Mouse (Mus musculus) midbrain, embryonic 10.5 days (tissue): Measurements from ENCODE around the gene Cdh4. TPM values are rescaled to one million over a fixed set of nuclear protein-coding genes. Genes with fewer than 3 reads are reported as not detected.
A peak's percentile ranks its signal among the peaks of the same experiment; 100 is the strongest.

ENCODE experiments used
- DNase-seq: peaks from one replicate; pipeline ENCODE4 v3.0.0-alpha.2; 2017; ENCODE audit warnings: low spot score
- H3K27ac ChIP-seq: fragments of 300-500 bp; sonication (generic); replicated peaks from 2 replicates; pipeline ENCODE4 v1.5.1; 2016; ENCODE audit warnings: mild to moderate bottlenecking
- H3K27me3 ChIP-seq: fragments of 300-500 bp; sonication (generic); 2 replicates; pipeline ENCODE4 v1.6.1; 2016; ENCODE audit warnings: low read depth, mild to moderate bottlenecking; ENCODE audit not compliant: poor library complexity, severe bottlenecking
- H3K36me3 ChIP-seq: fragments of 300-500 bp; sonication (generic); 2 replicates; pipeline ENCODE4 v1.6.1; 2016; ENCODE audit warnings: mild to moderate bottlenecking, moderate library complexity
- H3K4me1 ChIP-seq: fragments of 300-500 bp; sonication (generic); 2 replicates; pipeline ENCODE4 v1.6.1; 2016
- H3K4me3 ChIP-seq: fragments of 300-500 bp; sonication (generic); 2 replicates; pipeline ENCODE4 v1.5.1; 2016; ENCODE audit warnings: mild to moderate bottlenecking, moderate library complexity
- H3K9me3 ChIP-seq: fragments of 300-500 bp; sonication (generic); replicated peaks from 2 replicates; pipeline ENCODE4 v1.6.1; 2016; ENCODE audit warnings: mild to moderate bottlenecking
- WGBS: fragments of 180-500 bp; shearing (Covaris S2); methylation state at CpG from one replicate; pipeline ENCODE4 v1.1.7; 2016; 5-methylcytosine and 5-hydroxymethylcytosine counted together
- polyA plus RNA-seq: library from polyadenylated mRNA; unstranded; fragments of >200 nt; fragmentation: Nextera tagmentation; extraction: Ambion mirVana; gene quantifications from 2 replicates; pipeline ENCODE4 v1.2.1, GENCODE M21; 2016

Cdh4 gene
- polyA plus RNA-seq: 8.3 and 9.8 TPM in 2 replicates

DNA sequence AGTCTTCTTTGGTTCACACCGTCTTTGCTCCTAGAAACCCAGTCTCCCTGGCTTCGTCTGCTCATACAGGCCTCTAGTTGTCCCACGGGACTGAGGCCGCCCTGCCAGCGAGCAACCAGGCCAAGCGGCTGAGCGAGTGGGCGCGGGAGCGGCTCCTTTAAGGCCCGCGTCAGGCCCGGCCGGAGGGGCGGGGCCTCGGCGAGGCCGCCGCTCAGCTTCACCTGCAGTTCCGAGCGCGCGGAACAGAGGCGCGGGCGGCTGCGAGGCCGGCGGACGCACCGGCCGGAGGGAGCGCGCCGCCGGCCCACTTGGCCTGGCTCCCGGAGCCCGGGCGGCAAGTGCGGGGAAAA lies at the start of gene Cdh4:
Gene Cdh4, plus strand, starts transcription at position 241 of the 350 bp plus-strand sequence.
- Histone ChIP-seq H3K27ac (peak within 1 kb of the TSS; percentile 89), H3K9me3 (no peaks in the 10 kb centered on the region), H3K36me3 (0 out of 2 replicates have a peak, but pooled peaks cover 4% of the 10 kb centered on the region), H3K4me3 (peak within 1 kb of the TSS; percentile 86), H3K27me3 (peaks cover 66% of the 10 kb centered on the region), H3K4me1 (peaks cover 33% of the 10 kb centered on the region)
- WGBS: 4% methylated on average over 32 of the region's 40 CpGs
- peak; percentile 84 for DNase-seq

DNA sequence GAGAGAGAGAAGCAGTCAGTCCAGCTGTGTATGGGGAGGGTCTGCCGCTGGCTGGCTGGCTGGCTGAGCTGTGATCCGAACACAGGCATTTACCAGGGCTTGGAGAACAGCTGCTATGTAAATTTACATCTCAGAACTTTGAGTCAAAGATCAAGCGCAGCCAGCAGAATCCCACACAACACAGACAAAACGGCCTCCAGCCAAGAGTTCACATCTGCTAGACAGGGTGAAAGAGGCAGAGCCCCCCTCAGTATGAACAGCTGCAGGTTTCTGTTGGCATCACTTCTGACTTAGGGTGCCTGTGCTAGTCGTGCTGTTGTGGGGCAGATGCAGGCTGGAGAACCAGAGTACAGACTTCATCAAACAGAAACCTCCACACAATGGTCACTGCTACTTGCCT lies 46.8 kb upstream of the Cdh4 start:
- Histone ChIP-seq H3K4me3 (no peak overlapping the region), H3K4me1 (peaks cover 6% of the 10 kb centered on the region; the same call in 1 of the 2 replicates), H3K9me3 (no peaks in the 10 kb centered on the region), H3K36me3 (no peaks in the 10 kb centered on the region), H3K27me3 (no peaks in the 10 kb centered on the region), H3K27ac (no peak overlapping the region)
- 74% methylated on average over 5 of the region's 5 CpGs for WGBS
- DNase-seq: no peak

DNA sequence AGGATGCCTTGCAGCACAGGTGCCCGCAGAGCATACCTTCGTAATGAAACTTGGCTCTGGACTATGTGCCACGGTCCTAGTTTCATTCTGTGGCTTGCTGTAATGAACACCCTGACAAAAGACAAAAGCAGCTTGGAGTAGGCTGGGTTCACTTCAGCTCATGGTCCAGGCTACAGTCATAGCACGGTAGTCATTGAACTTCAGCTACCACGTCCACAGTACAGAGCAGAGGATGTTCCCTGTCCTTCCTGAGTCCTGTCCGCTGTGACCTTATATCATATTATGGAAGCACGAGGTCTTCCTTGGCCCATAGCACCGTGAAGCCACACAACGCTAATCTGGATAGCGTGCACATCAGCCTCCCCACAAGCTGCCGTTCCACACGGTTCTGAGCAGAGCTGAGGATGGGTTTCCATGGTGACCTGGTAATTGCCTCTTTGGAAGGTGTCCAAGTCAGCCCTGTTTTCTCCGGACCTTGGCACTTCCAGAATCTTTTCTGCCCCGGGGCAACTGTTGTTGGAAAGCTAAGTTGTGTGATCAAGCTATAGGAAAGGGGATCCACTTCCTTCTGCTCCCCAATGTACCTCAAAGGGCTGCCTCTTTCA lies 42.5 kb upstream of the Cdh4 start:
- Histone ChIP-seq H3K36me3 (no peaks in the 10 kb centered on the region), H3K4me3 (no peak overlapping the region), H3K27me3 (no peaks in the 10 kb centered on the region), H3K27ac (no peak overlapping the region), H3K4me1 (peaks cover 8% of the 10 kb centered on the region; the same call in 1 of the 2 replicates), H3K9me3 (no peaks in the 10 kb centered on the region)
- no peak for DNase-seq
- WGBS: 90% methylated on average over 14 of the region's 14 CpGs

DNA sequence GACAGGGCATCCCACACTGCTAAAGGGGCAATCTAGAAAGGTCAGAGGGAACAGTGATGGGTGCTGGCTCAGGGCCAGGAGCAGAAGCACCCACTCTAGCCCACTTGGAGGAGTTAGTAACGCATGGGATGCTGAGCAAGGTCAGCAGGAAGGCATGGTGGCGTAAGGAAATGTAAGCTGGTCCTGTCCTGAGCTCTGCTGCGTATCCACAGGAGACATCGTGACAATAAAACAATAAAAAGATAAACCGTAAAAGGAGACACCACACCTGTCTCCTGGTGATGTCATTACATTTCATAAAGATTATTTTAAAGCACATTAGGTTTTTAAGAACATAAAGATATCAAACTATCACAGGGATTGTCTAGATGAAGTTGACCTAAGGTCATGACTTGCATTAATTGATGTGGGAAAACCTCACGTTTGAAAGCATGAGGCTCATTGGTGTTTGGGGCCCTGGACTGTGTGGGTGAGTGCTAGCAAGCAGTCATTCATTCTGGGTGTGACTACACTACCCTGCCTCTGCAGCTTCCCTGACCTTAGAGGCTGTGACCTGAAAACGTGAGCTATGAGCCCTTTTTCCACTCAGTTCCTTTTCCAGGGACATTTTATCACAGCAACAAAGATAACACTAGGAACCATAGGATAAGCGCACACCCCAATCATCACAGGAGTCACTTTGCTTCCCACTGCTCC lies 31.2 kb upstream of the Cdh4 start:
- DNase-seq: no peak
- Histone ChIP-seq H3K4me1 (no peaks in the 10 kb centered on the region), H3K9me3 (no peaks in the 10 kb centered on the region), H3K4me3 (no peak overlapping the region), H3K27ac (no peak overlapping the region), H3K27me3 (no peaks in the 10 kb centered on the region), H3K36me3 (no peaks in the 10 kb centered on the region)
- 81% methylated on average over 8 of the region's 8 CpGs for WGBS

DNA sequence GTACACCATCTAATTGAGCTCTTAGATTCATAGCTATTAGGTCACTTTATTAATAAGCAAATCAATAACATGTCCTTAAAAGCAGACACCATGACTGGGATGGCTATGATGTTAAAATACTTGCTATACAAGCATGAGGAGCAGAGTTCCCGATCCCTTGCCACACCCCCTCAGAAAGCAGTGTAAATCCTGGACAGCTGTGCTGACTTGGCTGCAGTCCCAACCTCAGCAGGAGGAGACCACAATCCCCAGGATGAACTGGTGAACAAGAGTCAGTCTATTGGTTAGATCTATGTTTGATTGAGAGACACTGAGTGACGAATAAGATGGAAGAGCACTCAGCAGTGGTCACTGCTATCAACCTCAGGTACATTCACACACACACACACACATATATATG lies 29.3 kb upstream of the Cdh4 start:
- Histone ChIP-seq H3K4me3 (no peak overlapping the region), H3K27ac (no peak overlapping the region), H3K4me1 (no peaks in the 10 kb centered on the region), H3K27me3 (no peaks in the 10 kb centered on the region), H3K9me3 (no peaks in the 10 kb centered on the region), H3K36me3 (no peaks in the 10 kb centered on the region)
- 78% methylated on average over 2 of the region's 2 CpGs for WGBS
- DNase-seq: no peak

DNA sequence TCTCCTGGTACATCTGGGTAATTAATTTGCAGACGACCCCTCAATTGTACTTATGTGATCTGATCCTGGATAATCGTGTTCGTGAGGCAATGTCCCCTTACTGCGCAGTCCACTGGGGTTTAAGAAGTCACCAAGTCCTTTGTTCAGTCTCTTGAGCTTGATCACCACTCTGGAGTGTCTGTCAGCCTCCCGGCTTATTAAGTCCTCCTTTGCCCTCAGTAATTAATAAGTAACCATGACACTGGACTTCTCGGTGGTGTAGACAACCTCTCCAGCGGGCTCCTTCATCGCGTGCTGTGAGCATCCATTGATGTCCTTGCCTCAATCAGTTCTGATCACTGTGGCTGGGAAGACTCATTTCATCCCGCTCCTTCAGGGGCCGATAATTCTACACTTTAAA lies 28.0 kb upstream of the Cdh4 start:
- H3K36me3 ChIP-seq: no peaks in the 10 kb centered on the region
- WGBS: 72% methylated on average over 11 of the region's 11 CpGs
- no peaks in the 10 kb centered on the region for H3K9me3 ChIP-seq
- H3K27ac ChIP-seq: no peak overlapping the region
- H3K27me3 ChIP-seq: no peaks in the 10 kb centered on the region
- DNase-seq: no peak
- no peak overlapping the region for H3K4me3 ChIP-seq
- no peaks in the 10 kb centered on the region for H3K4me1 ChIP-seq

DNA sequence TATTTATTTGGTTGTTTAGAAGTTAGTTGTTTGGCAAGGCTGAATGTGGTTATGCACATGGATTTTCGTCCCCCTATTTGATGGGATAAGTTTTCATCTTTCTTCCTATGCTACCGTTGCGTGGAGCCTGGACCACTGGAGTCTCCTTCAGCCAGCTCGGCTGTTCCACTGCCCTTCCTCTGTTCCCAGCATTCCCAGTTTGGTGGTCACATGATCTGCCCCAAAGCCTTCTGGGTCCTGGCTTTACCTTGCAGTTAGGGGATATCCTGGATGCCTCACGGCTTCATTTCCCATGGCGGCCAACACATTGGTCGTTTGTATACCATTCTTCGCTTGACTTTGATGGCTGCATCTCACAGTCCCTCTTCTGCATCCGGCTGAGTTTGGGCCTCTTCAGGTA lies 27.5 kb upstream of the Cdh4 start:
- no peak overlapping the region for H3K27ac ChIP-seq
- H3K4me1 ChIP-seq: no peaks in the 10 kb centered on the region
- H3K27me3 ChIP-seq: no peaks in the 10 kb centered on the region
- H3K9me3 ChIP-seq: no peaks in the 10 kb centered on the region
- WGBS: 92% methylated on average over 9 of the region's 9 CpGs
- DNase-seq: no peak
- H3K36me3 ChIP-seq: no peaks in the 10 kb centered on the region
- no peak overlapping the region for H3K4me3 ChIP-seq

DNA sequence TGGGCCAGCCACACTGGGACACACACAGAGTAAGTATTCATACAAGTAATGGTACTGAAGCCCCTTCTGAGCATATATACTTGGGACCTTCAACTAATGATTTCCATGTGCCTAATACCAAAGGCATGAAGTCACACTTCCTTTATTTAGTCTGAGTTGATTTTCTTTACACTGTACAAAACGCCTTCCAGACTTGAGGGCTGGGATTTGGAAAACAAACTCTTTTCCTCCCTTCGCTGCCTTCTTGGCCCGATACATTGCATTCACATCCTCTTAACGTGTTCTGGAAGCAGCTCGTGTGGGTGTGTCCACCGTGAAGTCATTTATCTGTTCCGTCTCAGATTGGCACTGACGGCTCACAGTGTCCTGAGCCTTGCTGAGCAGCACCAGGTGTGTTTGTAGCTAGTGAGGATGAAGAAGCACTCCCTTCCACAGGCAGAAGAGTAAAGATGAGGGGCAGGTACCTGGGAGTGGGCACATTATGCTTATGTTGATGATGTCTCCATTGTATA lies 26.3 kb upstream of the Cdh4 start:
- no peak for DNase-seq
- H3K9me3 ChIP-seq: no peaks in the 10 kb centered on the region
- H3K4me3 ChIP-seq: no peak overlapping the region
- H3K27me3 ChIP-seq: no peaks in the 10 kb centered on the region
- no peaks in the 10 kb centered on the region for H3K36me3 ChIP-seq
- 0 out of 2 replicates have a peak, but pooled peaks cover 5% of the 10 kb centered on the region for H3K4me1 ChIP-seq
- WGBS: 88% methylated on average over 8 of the region's 8 CpGs
- no peak overlapping the region for H3K27ac ChIP-seq

DNA sequence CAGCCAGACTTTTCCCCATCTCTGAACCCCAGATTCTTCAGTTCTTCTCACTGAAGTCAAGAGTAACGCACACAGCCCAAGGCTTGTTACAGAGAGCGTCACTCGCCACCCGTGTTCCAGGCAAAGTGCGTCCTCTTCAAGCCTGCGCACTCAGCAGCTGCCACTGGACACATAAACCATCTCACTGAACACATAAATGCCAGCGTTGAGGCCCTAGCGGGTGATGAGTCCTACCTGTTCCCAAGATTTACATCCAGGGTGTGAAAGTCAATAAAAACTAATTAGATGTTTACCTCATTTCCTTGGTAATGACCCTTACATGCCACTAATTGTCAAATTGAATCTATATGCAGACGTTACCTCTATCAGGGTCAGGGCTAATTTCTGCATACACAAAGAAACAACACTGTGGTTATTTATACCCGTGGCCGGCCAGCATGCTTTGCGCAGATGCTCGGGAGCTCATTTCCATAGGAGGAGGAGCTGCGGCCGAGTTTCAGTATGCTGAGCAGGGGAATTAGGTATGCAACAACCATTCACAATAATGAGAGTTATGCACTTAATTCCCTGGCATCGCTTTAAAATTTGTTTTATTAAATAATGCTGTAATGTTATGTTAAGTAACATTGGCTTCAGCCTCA lies 25.5 kb upstream of the Cdh4 start:
- Histone ChIP-seq H3K4me3 (no peak overlapping the region), H3K36me3 (no peaks in the 10 kb centered on the region), H3K9me3 (no peaks in the 10 kb centered on the region), H3K27ac (no peak overlapping the region), H3K27me3 (no peaks in the 10 kb centered on the region), H3K4me1 (0 out of 2 replicates have a peak, but pooled peaks cover 5% of the 10 kb centered on the region)
- DNase-seq: no peak
- WGBS: 88% methylated on average over 16 of the region's 16 CpGs

DNA sequence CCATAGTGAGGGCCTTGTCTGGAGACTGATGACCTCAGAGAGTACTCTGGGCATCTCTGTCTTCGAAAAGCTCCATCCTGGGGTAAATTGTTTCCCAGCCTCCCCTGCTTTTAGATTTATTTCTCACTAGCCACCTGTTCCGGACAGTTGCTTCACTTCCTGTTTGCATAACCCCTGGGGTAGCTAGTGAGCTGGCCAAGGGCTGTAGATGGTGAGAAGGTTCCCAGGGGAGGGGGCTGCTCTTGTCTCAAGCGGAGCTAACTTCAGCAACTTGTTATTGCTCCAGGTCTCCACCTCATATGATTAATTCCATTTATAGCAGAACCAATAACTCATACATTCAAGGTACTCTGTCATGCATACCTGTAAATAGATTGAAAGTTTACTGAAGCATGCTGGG lies 16.6 kb upstream of the Cdh4 start:
- no peak overlapping the region for H3K27ac ChIP-seq
- H3K27me3 ChIP-seq: no peaks in the 10 kb centered on the region
- H3K4me1 ChIP-seq: no peaks in the 10 kb centered on the region
- 86% methylated on average over 3 of the region's 3 CpGs for WGBS
- H3K9me3 ChIP-seq: no peaks in the 10 kb centered on the region
- no peaks in the 10 kb centered on the region for H3K36me3 ChIP-seq
- no peak for DNase-seq
- H3K4me3 ChIP-seq: no peak overlapping the region

DNA sequence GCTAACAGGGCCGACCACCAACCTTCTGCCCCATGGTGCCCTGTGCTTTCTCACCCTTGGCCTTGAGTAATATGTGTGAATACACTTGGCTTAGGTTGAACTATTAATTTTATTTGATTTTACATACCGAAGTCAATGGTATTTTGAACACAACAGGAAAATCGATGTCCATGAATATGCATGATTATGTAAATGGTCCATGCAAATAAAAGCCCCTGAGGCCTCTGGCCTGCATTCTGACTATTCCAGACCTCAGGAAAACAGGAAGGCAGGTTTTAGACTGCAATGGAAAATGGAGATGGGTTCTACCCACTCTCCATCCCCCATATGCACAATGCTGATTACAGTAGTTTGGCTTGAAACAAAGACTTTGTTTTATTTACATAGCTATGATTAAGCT lies 13.3 kb upstream of the Cdh4 start:
- H3K4me3 ChIP-seq: no peak overlapping the region
- 83% methylated on average over 3 of the region's 3 CpGs for WGBS
- peaks cover under 1% of the 10 kb centered on the region; the same call in 1 of the 2 replicates for H3K27me3 ChIP-seq
- H3K9me3 ChIP-seq: no peaks in the 10 kb centered on the region
- H3K36me3 ChIP-seq: no peaks in the 10 kb centered on the region
- DNase-seq: no peak
- no peaks in the 10 kb centered on the region for H3K4me1 ChIP-seq
- no peak overlapping the region for H3K27ac ChIP-seq

DNA sequence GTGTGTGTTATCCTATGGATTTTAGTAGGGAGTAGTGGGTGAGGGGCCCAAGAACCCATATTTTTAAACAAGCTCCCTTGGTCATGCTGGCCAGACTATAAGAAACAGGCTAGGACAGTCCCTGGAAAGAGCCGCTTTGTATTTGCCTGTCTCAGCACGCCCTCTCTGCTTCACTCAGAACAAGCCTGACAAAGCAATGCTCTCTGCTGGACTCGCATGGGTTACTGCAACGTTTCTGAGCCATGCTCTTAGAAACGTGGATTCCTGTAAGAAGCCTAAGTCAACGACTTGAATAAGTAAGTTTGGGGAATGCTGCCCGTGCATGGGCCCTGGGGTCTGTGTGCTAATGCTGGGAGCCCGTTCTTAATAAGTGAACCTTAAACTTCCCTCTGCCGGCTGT lies 2.1 kb upstream of the Cdh4 start:
- no peak for DNase-seq
- 22% methylated on average over 9 of the region's 9 CpGs for WGBS
- Histone ChIP-seq H3K4me1 (peaks cover 41% of the 10 kb centered on the region), H3K27ac (no peak overlapping the region), H3K9me3 (no peaks in the 10 kb centered on the region), H3K27me3 (peaks cover 63% of the 10 kb centered on the region), H3K4me3 (no peak overlapping the region), H3K36me3 (no peaks in the 10 kb centered on the region)

DNA sequence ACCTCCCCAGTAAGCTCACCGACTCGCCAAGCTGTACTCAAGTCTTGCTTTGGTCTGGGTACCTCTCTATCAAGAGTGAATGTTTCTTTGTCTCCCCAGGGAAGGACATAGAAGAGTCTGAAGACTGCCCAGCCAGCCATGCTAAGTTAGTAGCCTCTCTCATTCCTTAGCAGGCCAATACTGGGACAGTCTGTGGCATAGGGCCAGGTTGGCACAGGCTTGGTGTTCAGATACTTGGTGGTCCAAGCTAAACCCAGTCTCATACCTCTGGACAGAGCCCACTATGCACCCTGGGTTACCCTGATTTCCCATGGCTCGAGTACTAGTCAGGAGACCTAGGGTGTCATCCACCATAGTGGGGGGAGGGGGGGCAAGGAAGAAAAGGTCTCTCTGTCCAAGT lies 1.1 kb upstream of the Cdh4 start:
- H3K27ac ChIP-seq: no peak overlapping the region
- H3K4me3 ChIP-seq: no peak overlapping the region
- WGBS: 74% methylated on average over 3 of the region's 3 CpGs
- H3K4me1 ChIP-seq: peaks cover 33% of the 10 kb centered on the region
- no peak for DNase-seq
- H3K36me3 ChIP-seq: no peaks in the 10 kb centered on the region
- H3K9me3 ChIP-seq: no peaks in the 10 kb centered on the region
- H3K27me3 ChIP-seq: peaks cover 70% of the 10 kb centered on the region
